Mouse (Mus musculus): Measurements from ENCODE around the gene Tubgcp5. TPM values are rescaled to one million over a fixed set of nuclear protein-coding genes. Genes with fewer than 3 reads are reported as not detected.

Gene Tubgcp5
- total and polyA plus RNA-seq, 2 experiments from 2014 or later, result 8.5 to 23.8 TPM

- Histone ChIP-seq H3K4me1 (ENCODE audit: control insufficient read depth, insufficient read depth) (no peaks in the 10 kb centered on the region), H3K4me2 (ENCODE audit: low read depth, low read length) (no peak overlapping the region), H3K4me3 (ENCODE audit: low read depth, low read length) (no peak overlapping the region), H3K27me3 (ENCODE audit: control insufficient read depth, insufficient read depth, low read length) (no peaks in the 10 kb centered on the region), H3K9ac (replicated peaks; ENCODE audit: low read depth, low read length) (no peak overlapping the region), H3K27ac (ENCODE audit: low read depth) (no peak overlapping the region), H3K36me3 (replicated peaks; ENCODE audit: control insufficient read depth, insufficient read depth, low read length) (peaks cover 26% of the 10 kb centered on the region), H3K9me3 (replicated peaks; ENCODE audit: control insufficient read depth, low read length) (no peaks in the 10 kb centered on the region)
- TF ChIP-seq EP300 (IDR thresholded peaks at IDR 0.05; ENCODE audit: low read depth) (no peak), CTCF (IDR thresholded peaks at IDR 0.05; ENCODE audit: low read depth) (no peak)
- WGBS, result 89% methylated on average over 6 of the region's 6 CpGs
- ATAC-seq (ENCODE audit: insufficient read depth, low read depth) (peak; percentile 36; the same call in 1 of the 2 replicates), DNase-seq (ENCODE audit: low spot score) (peak; percentile 19)
Observed at GRCm38 (mm10) chr7:55870340-55871020, 76.5 kb downstream of the Tubgcp5 start.

GRCm38 (mm10) chr7:55871476-55871875 lies 77.5 kb downstream of the Tubgcp5 start:
- Histone ChIP-seq H3K27ac (ENCODE audit: low read depth) (no peak overlapping the region), H3K4me3 (ENCODE audit: low read depth, low read length) (no peak overlapping the region), H3K4me1 (ENCODE audit: control insufficient read depth, insufficient read depth) (no peaks in the 10 kb centered on the region), H3K4me2 (ENCODE audit: low read depth, low read length) (no peak overlapping the region), H3K36me3 (replicated peaks; ENCODE audit: control insufficient read depth, insufficient read depth, low read length) (peaks cover 35% of the 10 kb centered on the region), H3K9me3 (replicated peaks; ENCODE audit: control insufficient read depth, low read length) (no peaks in the 10 kb centered on the region), H3K9ac (replicated peaks; ENCODE audit: low read depth, low read length) (no peak overlapping the region), H3K27me3 (ENCODE audit: control insufficient read depth, insufficient read depth, low read length) (no peaks in the 10 kb centered on the region)
- TF ChIP-seq CTCF (IDR thresholded peaks at IDR 0.05; ENCODE audit: low read depth) (no peak), EP300 (IDR thresholded peaks at IDR 0.05; ENCODE audit: low read depth) (no peak)
- DNase-seq (ENCODE audit: low spot score) (no peak), ATAC-seq (ENCODE audit: insufficient read depth, low read depth) (no peak)
- WGBS, result 68% methylated on average over 5 of the region's 5 CpGs

- Histone ChIP-seq H3K9ac (replicated peaks; ENCODE audit: low read depth, low read length) (no peak overlapping the region), H3K4me1 (ENCODE audit: control insufficient read depth, insufficient read depth) (no peaks in the 10 kb centered on the region), H3K4me3 (ENCODE audit: low read depth, low read length) (no peak overlapping the region), H3K36me3 (replicated peaks; ENCODE audit: control insufficient read depth, insufficient read depth, low read length) (peaks cover 65% of the 10 kb centered on the region), H3K9me3 (replicated peaks; ENCODE audit: control insufficient read depth, low read length) (no peaks in the 10 kb centered on the region), H3K4me2 (ENCODE audit: low read depth, low read length) (no peak overlapping the region), H3K27me3 (ENCODE audit: control insufficient read depth, insufficient read depth, low read length) (no peaks in the 10 kb centered on the region), H3K27ac (ENCODE audit: low read depth) (no peak overlapping the region)
- ATAC-seq (ENCODE audit: insufficient read depth, low read depth) (no peak), DNase-seq (ENCODE audit: low spot score) (no peak)
- TF ChIP-seq EP300 (IDR thresholded peaks at IDR 0.05; ENCODE audit: low read depth) (no peak), CTCF (IDR thresholded peaks at IDR 0.05; ENCODE audit: low read depth) (no peak)
- WGBS, result 57% methylated on average over 7 of the region's 7 CpGs
Observed at GRCm38 (mm10) chr7:55874703-55875102, 80.7 kb downstream of the Tubgcp5 start.

DNA sequence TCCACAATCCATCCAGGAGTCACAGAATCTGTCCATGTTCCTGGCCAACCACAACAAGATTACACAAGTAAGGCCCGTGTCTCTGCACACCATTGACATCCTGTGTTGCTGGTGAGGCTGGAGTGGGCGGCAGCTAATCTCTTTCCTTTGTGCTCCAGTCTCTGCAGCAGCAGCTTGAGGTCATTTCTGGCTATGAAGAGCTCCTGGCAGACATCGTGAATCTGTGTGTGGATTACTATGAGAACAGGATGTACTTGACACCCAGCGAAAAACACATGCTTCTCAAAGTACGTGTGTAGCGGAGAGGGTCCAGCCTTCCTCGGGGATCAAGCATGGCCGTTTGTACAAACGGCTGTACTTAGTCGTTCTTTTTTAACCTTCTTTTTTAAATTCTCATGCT lies 83.8 kb downstream of the Tubgcp5 start:
- Histone ChIP-seq H3K4me1 (ENCODE audit: control insufficient read depth, insufficient read depth) (no peaks in the 10 kb centered on the region), H3K27ac (ENCODE audit: low read depth) (peak overlapping the region; percentile 65), H3K27me3 (ENCODE audit: control insufficient read depth, insufficient read depth, low read length) (no peaks in the 10 kb centered on the region), H3K36me3 (replicated peaks; ENCODE audit: control insufficient read depth, insufficient read depth, low read length) (peaks cover 89% of the 10 kb centered on the region), H3K9ac (replicated peaks; ENCODE audit: low read depth, low read length) (no peak overlapping the region), H3K9me3 (replicated peaks; ENCODE audit: control insufficient read depth, low read length) (no peaks in the 10 kb centered on the region), H3K4me3 (ENCODE audit: low read depth, low read length) (no peak overlapping the region), H3K4me2 (ENCODE audit: low read depth, low read length) (no peak overlapping the region)
- 54% methylated on average over 10 of the region's 10 CpGs for WGBS
- peak; percentile 89 for ATAC-seq (ENCODE audit: insufficient read depth, low read depth)
- no peak for TF ChIP-seq CTCF (IDR thresholded peaks at IDR 0.05; ENCODE audit: low read depth)
- peak; percentile 54; the same call in 1 of the 2 replicates for TF ChIP-seq EP300 (IDR thresholded peaks at IDR 0.05; ENCODE audit: low read depth)
- peak; percentile 65 for DNase-seq (ENCODE audit: low spot score)

DNA sequence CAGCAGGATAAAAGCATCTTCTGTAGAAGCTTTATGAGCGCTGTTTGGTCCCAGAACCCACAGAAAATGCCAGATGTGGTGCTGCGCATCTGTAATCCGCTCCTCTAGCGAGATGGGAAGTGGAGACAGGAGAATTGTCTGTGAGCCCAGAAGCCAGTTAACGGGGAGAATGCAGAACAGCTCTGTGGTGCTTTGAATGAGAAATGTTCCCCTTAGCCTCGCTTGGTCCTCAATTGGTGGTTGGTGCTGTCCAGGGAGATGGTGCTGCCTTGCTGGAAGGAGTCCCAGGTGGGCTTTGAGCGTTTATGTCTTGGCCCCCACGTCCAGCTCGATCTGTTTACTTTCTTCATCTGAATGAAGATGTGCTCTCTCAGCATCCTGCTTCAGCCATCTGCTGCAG lies 86.9 kb downstream of the Tubgcp5 start:
- H3K4me1 ChIP-seq (ENCODE audit: control insufficient read depth, insufficient read depth), result no peaks in the 10 kb centered on the region
- no peak overlapping the region for H3K4me3 ChIP-seq (ENCODE audit: low read depth, low read length)
- no peak overlapping the region for H3K4me2 ChIP-seq (ENCODE audit: low read depth, low read length)
- 85% methylated on average over 9 of the region's 9 CpGs for WGBS
- H3K9ac ChIP-seq (replicated peaks; ENCODE audit: low read depth, low read length), result no peak overlapping the region
- peaks cover 78% of the 10 kb centered on the region for H3K36me3 ChIP-seq (replicated peaks; ENCODE audit: control insufficient read depth, insufficient read depth, low read length)
- no peak for DNase-seq (ENCODE audit: low spot score)
- ATAC-seq (ENCODE audit: insufficient read depth, low read depth), result no peak
- TF ChIP-seq CTCF (IDR thresholded peaks at IDR 0.05; ENCODE audit: low read depth), result no peak
- TF ChIP-seq EP300 (IDR thresholded peaks at IDR 0.05; ENCODE audit: low read depth), result no peak
- H3K27ac ChIP-seq (ENCODE audit: low read depth), result no peak overlapping the region
- H3K9me3 ChIP-seq (replicated peaks; ENCODE audit: control insufficient read depth, low read length), result no peaks in the 10 kb centered on the region
- no peaks in the 10 kb centered on the region for H3K27me3 ChIP-seq (ENCODE audit: control insufficient read depth, insufficient read depth, low read length)

Other genes starting within 250 kb of the Tubgcp5 start
- gene Siglech, start 26.0 kb upstream of the Tubgcp5 start, total RNA-seq (2014; rRNA removed; ENCODE audit: low replicate concordance), result not detected in 2 replicates
- gene Siglech, start 26.0 kb upstream of the Tubgcp5 start, polyA plus RNA-seq (2015; fragmentation: Nextera tagmentation; extraction: Ambion mirVana), result 0.15 TPM in 1 of 2 replicates, not detected in the other
- 36.3 and 39.7 TPM in 2 replicates for gene Cyfip1, start 47.6 kb downstream of the Tubgcp5 start, total RNA-seq (2014; rRNA removed; ENCODE audit: low replicate concordance)
- gene Cyfip1, start 47.6 kb downstream of the Tubgcp5 start, polyA plus RNA-seq (2015; fragmentation: Nextera tagmentation; extraction: Ambion mirVana), result 29.4 and 31.8 TPM in 2 replicates
- 28.9 and 40.0 TPM in 2 replicates for gene Nipa2, start 168.3 kb downstream of the Tubgcp5 start, total RNA-seq (2014; rRNA removed; ENCODE audit: low replicate concordance)
- 30.4 and 32.2 TPM in 2 replicates for gene Nipa2, start 168.3 kb downstream of the Tubgcp5 start, polyA plus RNA-seq (2015; fragmentation: Nextera tagmentation; extraction: Ambion mirVana)
- 1.5 and 2.5 TPM in 2 replicates for gene Nipa1, start 225.8 kb downstream of the Tubgcp5 start, total RNA-seq (2014; rRNA removed; ENCODE audit: low replicate concordance)
- gene Nipa1, start 225.8 kb downstream of the Tubgcp5 start, polyA plus RNA-seq (2015; fragmentation: Nextera tagmentation; extraction: Ambion mirVana), result 3.0 and 3.1 TPM in 2 replicates

Measured in heart, postnatal 0 days (tissue).